Mouse (Mus musculus) embryonic facial prominence, embryonic 10.5 days (tissue): ENCODE results near the gene Tax1bp3. TPM values are rescaled to one million over a fixed set of nuclear protein-coding genes. Genes with fewer than 3 reads are reported as not detected.

Source experiments
- DNase-seq: peaks from one replicate; pipeline ENCODE4 v3.0.0-alpha.2; 2017; ENCODE audit warnings: low spot score
- H3K27ac ChIP-seq: fragments of 300-500 bp; sonication (generic); replicated peaks from 2 replicates; pipeline ENCODE4 v1.5.1; 2016; ENCODE audit warnings: mild to moderate bottlenecking
- H3K27me3 ChIP-seq: fragments of 300-500 bp; sonication (generic); replicated peaks from 2 replicates; pipeline ENCODE4 v1.6.1; 2016; ENCODE audit warnings: low read depth, mild to moderate bottlenecking; ENCODE audit not compliant: poor library complexity, severe bottlenecking
- H3K36me3 ChIP-seq: fragments of 300-500 bp; sonication (generic); replicated peaks from 2 replicates; pipeline ENCODE4 v1.6.1; 2016; ENCODE audit warnings: mild to moderate bottlenecking, moderate library complexity
- H3K4me1 ChIP-seq: fragments of 300-500 bp; sonication (generic); 2 replicates; pipeline ENCODE4 v1.6.1; 2016
- H3K4me3 ChIP-seq: fragments of 300-500 bp; sonication (generic); 2 replicates; pipeline ENCODE4 v1.5.1; 2016; ENCODE audit warnings: mild to moderate bottlenecking, moderate library complexity
- H3K9me3 ChIP-seq: fragments of 300-500 bp; sonication (generic); 2 replicates; pipeline ENCODE4 v1.6.1; 2016; ENCODE audit warnings: mild to moderate bottlenecking
- WGBS: fragments of 180-500 bp; shearing (Covaris S2); methylation state at CpG from one replicate; pipeline ENCODE4 v1.1.7; 2016; 5-methylcytosine and 5-hydroxymethylcytosine counted together
- polyA plus RNA-seq: library from polyadenylated mRNA; unstranded; fragments of >200 nt; fragmentation: Nextera tagmentation; extraction: Ambion mirVana; gene quantifications from 2 replicates; pipeline ENCODE4 v1.2.1, GENCODE M21; 2016

Gene Tax1bp3
- polyA plus RNA-seq, result 189 and 206 TPM in 2 replicates

GRCm38 (mm10) chr11:73176608-73177508 lies at the start of gene Tax1bp3, which contains the start of gene Emc6:
Tax1bp3 (plus strand) TSS chr11:73177083.
Emc6 (minus strand) TSS chr11:73177037.
- no peaks in the 10 kb centered on the region for H3K9me3 ChIP-seq
- H3K4me3 ChIP-seq, result peak within 1 kb of the TSS; percentile 97
- under 1% methylated on average over 81 of the region's 81 CpGs for whole genome bisulfite sequencing
- peak; percentile 98 for DNase-seq
- peaks cover 35% of the 10 kb centered on the region for H3K36me3 ChIP-seq
- no peaks in the 10 kb centered on the region for H3K27me3 ChIP-seq
- peaks cover 26% of the 10 kb centered on the region for H3K4me1 ChIP-seq
- peak within 1 kb of the TSS; percentile 94 for H3K27ac ChIP-seq

- Histone ChIP-seq H3K36me3 (peaks cover 99% of the 10 kb centered on the region), H3K27me3 (no peaks in the 10 kb centered on the region), H3K4me1 (peaks cover 16% of the 10 kb centered on the region), H3K9me3 (peaks cover 20% of the 10 kb centered on the region; the same call in 1 of the 2 replicates), H3K4me3 (no peak overlapping the region), H3K27ac (no peak overlapping the region)
- WGBS, result 87% methylated on average over 7 of the region's 7 CpGs
- DNase-seq, result no peak
Observed at GRCm38 (mm10) chr11:73131020-73131419, 45.9 kb upstream of the Tax1bp3 start.

GRCm38 (mm10) chr11:73132999-73133398 lies 43.9 kb upstream of the Tax1bp3 start:
- Histone ChIP-seq H3K27me3 (no peaks in the 10 kb centered on the region), H3K4me1 (peaks cover 33% of the 10 kb centered on the region), H3K4me3 (no peak overlapping the region), H3K27ac (no peak overlapping the region), H3K36me3 (peaks cover 89% of the 10 kb centered on the region), H3K9me3 (peaks cover 24% of the 10 kb centered on the region; the same call in 1 of the 2 replicates)
- WGBS, result 97% methylated on average over 6 of the region's 6 CpGs
- no peak for DNase-seq

GRCm38 (mm10) chr11:73134222-73134621 lies 42.7 kb upstream of the Tax1bp3 start:
- peak overlapping the region; percentile 85 for H3K4me3 ChIP-seq
- H3K36me3 ChIP-seq, result peaks cover 77% of the 10 kb centered on the region
- no peaks in the 10 kb centered on the region for H3K27me3 ChIP-seq
- H3K9me3 ChIP-seq, result peaks cover 24% of the 10 kb centered on the region; the same call in 1 of the 2 replicates
- peaks cover 38% of the 10 kb centered on the region for H3K4me1 ChIP-seq
- WGBS, result 94% methylated on average over 5 of the region's 5 CpGs
- no peak overlapping the region for H3K27ac ChIP-seq
- no peak for DNase-seq

- Histone ChIP-seq H3K36me3 (peaks cover 53% of the 10 kb centered on the region), H3K4me3 (peak overlapping the region; percentile 85), H3K4me1 (peaks cover 38% of the 10 kb centered on the region), H3K27me3 (no peaks in the 10 kb centered on the region), H3K9me3 (peaks cover 24% of the 10 kb centered on the region; the same call in 1 of the 2 replicates), H3K27ac (no peak overlapping the region)
- no peak for DNase-seq
- 93% methylated on average over 6 of the region's 6 CpGs for WGBS
Observed at GRCm38 (mm10) chr11:73136587-73136986, 40.3 kb upstream of the Tax1bp3 start.

- H3K4me3 ChIP-seq, result peak overlapping the region; percentile 85
- H3K36me3 ChIP-seq, result peaks cover 48% of the 10 kb centered on the region
- DNase-seq, result no peak
- peaks cover 24% of the 10 kb centered on the region; the same call in 1 of the 2 replicates for H3K9me3 ChIP-seq
- H3K27me3 ChIP-seq, result no peaks in the 10 kb centered on the region
- H3K27ac ChIP-seq, result peak overlapping the region; percentile 92; the same call in 1 of the 2 replicates
- H3K4me1 ChIP-seq, result peaks cover 38% of the 10 kb centered on the region
- 49% methylated on average over 11 of the region's 11 CpGs for WGBS
Observed at GRCm38 (mm10) chr11:73137116-73137515, 39.8 kb upstream of the Tax1bp3 start.

- Histone ChIP-seq H3K9me3 (peaks cover 18% of the 10 kb centered on the region; the same call in 1 of the 2 replicates), H3K27me3 (no peaks in the 10 kb centered on the region), H3K4me3 (peak within 1 kb of the TSS; percentile 85), H3K36me3 (peaks cover 41% of the 10 kb centered on the region), H3K27ac (peak within 1 kb of the TSS; percentile 92), H3K4me1 (peaks cover 38% of the 10 kb centered on the region)
- WGBS, result under 1% methylated on average over 84 of the region's 84 CpGs
- DNase-seq, result peak; percentile 96
Observed at GRCm38 (mm10) chr11:73137591-73138501, 39.0 kb upstream of the Tax1bp3 start, which contains the start of gene Haspin. Haspin (minus strand) TSS chr11:73138294.

- Histone ChIP-seq H3K4me3 (no peak overlapping the region), H3K9me3 (no peaks in the 10 kb centered on the region), H3K27ac (no peak overlapping the region), H3K27me3 (no peaks in the 10 kb centered on the region), H3K4me1 (peaks cover 8% of the 10 kb centered on the region), H3K36me3 (no peaks in the 10 kb centered on the region)
- no peak for DNase-seq
- WGBS, result 79% methylated on average over 1 of the region's 1 CpGs
Observed at GRCm38 (mm10) chr11:73144261-73144681, 32.6 kb upstream of the Tax1bp3 start.

GRCm38 (mm10) chr11:73146026-73146974 lies 30.6 kb upstream of the Tax1bp3 start:
- no peaks in the 10 kb centered on the region for H3K9me3 ChIP-seq
- H3K27me3 ChIP-seq, result no peaks in the 10 kb centered on the region
- no peak for DNase-seq
- no peak overlapping the region for H3K27ac ChIP-seq
- no peaks in the 10 kb centered on the region for H3K36me3 ChIP-seq
- 63% methylated on average over 11 of the region's 11 CpGs for WGBS
- H3K4me1 ChIP-seq, result peaks cover 8% of the 10 kb centered on the region
- H3K4me3 ChIP-seq, result no peak overlapping the region

- DNase-seq, result no peak
- Histone ChIP-seq H3K9me3 (no peaks in the 10 kb centered on the region), H3K4me1 (peaks cover 8% of the 10 kb centered on the region), H3K36me3 (no peaks in the 10 kb centered on the region), H3K4me3 (no peak overlapping the region), H3K27ac (no peak overlapping the region), H3K27me3 (no peaks in the 10 kb centered on the region)
- WGBS, result 61% methylated on average over 7 of the region's 7 CpGs
Observed at GRCm38 (mm10) chr11:73146975-73147365, 29.9 kb upstream of the Tax1bp3 start.

- no peaks in the 10 kb centered on the region for H3K36me3 ChIP-seq
- no peaks in the 10 kb centered on the region for H3K9me3 ChIP-seq
- 81% methylated on average over 9 of the region's 9 CpGs for WGBS
- H3K4me3 ChIP-seq, result no peak overlapping the region
- no peak for DNase-seq
- no peak overlapping the region for H3K27ac ChIP-seq
- H3K27me3 ChIP-seq, result no peaks in the 10 kb centered on the region
- peaks cover 8% of the 10 kb centered on the region for H3K4me1 ChIP-seq
Observed at GRCm38 (mm10) chr11:73148209-73148608, 28.7 kb upstream of the Tax1bp3 start.
